Mouse (Mus musculus): ENCODE data around the gene Plcxd2.
A peak's percentile ranks its signal among the peaks of the same experiment; 100 is the strongest.

Gene Plcxd2

DNA sequence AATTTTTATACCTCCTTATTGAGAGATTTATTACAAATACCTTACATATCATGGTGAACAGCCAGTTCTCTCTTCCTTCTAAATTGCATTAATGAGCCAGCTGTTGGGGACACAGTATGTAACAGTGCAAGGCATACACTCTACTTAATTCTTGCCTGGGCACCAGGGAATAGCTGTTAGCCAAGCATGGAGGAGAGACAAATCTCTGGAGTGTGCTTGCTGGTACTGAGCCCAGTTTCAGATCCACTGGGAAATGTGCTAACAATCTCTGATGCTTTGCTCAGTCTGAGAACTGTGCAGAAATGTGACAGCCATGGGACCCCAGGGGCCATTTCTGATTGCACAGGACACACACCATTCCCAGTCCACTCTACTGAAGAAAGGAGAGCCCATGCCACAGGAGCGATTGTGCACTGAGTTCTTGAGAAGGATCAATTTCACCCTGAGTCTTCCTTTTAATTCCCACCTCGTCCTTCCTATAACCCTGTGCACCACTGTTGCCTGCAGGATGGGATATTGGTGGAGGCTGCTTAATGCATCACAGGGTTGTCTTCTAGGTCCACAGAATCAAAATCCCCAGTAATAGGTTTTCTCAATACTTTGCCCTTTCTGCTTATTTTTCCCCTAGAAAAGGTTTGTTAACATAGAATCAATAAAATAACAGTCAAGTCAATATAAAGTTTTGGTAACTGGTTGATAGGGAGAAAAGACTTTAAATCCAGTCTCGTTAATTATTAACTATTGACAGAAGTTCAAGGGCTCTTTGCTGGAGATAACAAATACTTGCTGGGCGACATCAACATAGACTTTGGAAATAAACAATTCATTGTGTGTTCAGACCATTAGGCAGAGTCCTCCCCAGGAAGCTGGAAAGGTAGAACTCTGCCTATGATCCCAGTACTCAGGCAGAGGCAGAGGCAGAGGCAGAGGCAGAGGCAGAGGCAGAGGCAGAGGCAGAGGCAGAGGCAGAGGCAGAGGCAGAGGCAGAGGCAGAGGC lies 25.1 kb downstream of the Plcxd2 start:
- DNase-seq: no peak

GRCm38 (mm10) chr16:45976251-45976650 lies 33.8 kb downstream of the Plcxd2 start:
- no peak for DNase-seq

- peak; percentile 40 for DNase-seq
Observed at GRCm38 (mm10) chr16:45973959-45974686, 35.9 kb downstream of the Plcxd2 start.

DNA sequence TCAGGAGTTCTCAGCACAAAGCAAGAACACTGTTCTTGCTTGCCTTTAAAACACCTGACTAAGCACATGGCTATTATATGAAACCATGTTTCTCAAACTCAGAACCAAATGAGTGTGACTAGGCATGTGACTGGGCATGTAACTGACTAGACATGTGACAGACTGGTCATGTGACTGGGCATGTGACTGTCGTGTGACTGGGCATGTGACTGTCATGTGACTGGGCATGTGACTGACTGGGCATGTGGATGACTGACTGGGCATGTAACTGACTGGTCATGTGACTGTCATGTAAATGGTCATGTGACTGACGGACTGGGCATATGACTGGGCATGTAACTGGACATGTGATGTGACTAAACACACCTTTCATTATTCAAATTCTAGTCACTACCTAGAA lies 39.8 kb downstream of the Plcxd2 start:
- DNase-seq: no peak

DNA sequence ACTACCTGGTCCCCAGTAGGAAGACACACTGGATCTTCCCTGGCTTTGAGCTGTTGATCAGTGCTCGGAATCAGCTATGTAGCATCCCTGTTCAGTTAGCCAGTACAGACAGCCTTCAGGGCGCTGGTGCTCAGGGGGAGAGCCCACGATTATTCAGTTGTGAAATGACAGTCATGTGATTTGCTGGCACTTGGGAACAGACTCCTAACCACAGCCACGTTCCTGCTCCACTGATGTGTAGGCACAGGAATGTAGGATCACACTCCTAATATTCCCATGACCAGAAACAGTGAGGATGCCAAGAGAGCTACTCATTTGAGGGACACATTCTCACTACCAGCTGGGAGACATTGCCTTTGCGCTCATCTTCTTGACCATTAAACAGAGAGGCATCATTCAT lies 41.3 kb downstream of the Plcxd2 start:
- DNase-seq: no peak

DNA sequence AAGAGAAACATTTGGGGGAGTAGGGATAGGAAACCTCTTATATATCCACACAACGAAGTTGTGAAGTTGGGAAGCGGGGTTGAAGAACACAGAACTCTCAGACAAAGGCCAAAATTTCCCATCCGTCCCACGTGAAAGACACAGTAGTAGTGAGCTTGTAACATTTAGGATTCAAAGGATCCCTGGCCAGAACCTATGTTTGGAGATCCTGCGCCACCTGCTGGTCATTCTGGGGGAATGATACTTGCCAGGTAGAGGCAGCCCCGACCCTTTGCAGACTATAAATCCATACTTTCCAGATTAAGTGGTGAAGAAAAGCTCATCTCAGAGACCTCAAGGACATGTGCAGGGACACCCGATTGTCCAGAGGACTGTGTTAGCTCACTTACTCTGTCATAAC lies 42.5 kb downstream of the Plcxd2 start:
- DNase-seq: peak; percentile 57

GRCm38 (mm10) chr16:45966604-45967003 lies 43.4 kb downstream of the Plcxd2 start:
- no peak for DNase-seq

DNA sequence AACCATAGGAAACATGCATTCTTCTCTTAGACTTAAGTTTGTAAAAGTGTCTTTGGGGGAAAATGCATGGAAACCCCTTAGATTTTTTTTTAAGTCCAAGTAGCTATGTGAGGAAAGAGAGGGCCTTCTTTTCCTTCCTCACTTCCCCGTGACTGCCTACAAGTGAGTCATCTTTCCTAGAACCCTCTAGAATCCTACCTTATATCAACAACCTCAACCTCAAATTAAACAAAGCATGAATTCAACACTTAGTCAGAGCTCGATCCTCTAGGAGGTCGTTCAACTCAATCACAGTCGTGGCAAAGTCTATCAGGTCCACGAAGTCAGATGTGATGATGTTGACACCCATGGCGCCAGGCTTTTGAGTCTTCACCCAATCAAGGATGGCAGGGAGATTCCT lies 45.2 kb downstream of the Plcxd2 start:
- no peak for DNase-seq

GRCm38 (mm10) chr16:45963837-45964236 lies 46.2 kb downstream of the Plcxd2 start:
- no peak for DNase-seq

DNA sequence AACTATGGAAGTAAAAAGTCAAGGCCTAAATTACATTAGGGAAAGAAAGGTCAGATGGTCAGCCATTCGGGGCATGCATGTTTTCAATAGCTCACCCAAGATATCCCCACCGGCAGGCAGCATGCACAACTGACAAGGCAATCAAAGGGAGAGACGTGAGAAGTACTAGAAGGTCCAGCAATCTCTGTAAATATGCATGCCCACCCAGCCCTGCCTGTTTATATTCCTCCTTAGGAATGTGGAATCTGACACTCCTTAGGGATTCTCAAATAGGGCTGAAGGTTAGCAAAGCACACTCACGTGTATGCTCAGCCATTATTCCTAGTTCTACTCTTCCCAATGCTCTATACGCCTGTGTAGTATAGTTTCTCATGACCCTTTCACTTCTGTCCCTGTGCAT lies 46.9 kb downstream of the Plcxd2 start:
- DNase-seq: no peak

- DNase-seq: no peak
Observed at GRCm38 (mm10) chr16:45960978-45961377, 49.0 kb downstream of the Plcxd2 start.

GRCm38 (mm10) chr16:45956390-45956950 lies 53.5 kb downstream of the Plcxd2 start:
- no peak for DNase-seq

DNA sequence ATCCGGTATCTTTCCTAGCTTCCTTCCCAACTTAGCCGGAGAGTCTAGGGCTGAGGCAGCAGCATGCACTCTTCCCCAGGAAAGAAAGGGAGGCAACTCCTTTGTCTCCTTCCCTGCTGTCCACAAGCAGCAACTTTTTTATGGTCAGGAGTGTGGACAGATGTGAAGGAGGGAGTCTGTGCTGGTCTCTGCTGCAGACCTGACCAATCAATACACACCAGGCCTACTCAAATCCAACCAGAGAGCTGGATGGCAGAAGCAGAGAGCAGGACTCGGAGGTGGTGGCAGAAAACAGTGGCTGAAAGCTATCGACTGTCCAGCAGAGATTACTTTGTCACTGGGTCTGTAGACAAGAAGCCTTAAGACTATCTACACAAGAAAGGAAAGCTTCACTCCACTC lies 56.6 kb downstream of the Plcxd2 start, which contains the start of gene Phldb2:
Gene Phldb2 (minus strand): TSS at position 205 of the 400 bp plus-strand sequence.
- no peak for DNase-seq

DNA sequence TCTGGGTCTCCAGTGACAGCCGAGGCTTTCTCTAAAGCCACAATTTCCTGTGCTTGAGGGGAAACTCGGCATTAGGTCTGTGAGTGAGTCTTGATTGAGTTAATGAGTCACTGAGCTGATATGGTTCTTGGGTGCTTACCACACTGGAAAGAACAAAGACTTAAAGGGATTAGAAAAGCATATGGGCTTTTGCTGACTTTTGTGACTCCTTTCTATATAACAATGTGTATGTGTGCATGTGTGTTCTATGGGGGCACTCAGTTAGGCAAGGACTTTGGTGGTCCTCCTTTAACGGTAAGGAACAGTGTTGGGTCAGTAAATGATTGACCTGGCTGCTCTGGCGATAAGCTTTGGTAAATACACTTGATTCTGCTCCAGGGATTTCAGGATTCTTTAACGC lies 57.5 kb downstream of the Plcxd2 start:
- no peak for DNase-seq

GRCm38 (mm10) chr16:45952035-45952434 lies 58.0 kb downstream of the Plcxd2 start:
- DNase-seq: no peak

DNA sequence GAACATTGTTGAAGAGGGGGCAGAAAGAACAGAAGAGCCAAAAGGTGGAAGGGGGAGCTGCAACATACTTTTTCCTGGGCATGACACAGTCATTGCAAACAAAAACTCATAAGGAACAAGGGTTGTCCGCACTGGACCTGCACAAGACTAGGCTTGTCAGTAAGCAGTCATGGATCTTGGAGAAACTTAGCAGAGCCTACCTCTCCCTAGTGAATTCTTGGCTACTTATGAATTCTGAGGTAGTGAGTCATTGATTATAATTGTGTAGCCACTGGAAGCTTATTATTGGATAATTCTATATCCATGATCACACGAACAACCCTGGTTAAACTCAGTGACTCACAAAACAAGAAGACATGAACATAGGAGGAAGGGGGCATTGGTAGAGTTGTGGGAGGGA lies 63.7 kb downstream of the Plcxd2 start:
- DNase-seq: no peak

DNA sequence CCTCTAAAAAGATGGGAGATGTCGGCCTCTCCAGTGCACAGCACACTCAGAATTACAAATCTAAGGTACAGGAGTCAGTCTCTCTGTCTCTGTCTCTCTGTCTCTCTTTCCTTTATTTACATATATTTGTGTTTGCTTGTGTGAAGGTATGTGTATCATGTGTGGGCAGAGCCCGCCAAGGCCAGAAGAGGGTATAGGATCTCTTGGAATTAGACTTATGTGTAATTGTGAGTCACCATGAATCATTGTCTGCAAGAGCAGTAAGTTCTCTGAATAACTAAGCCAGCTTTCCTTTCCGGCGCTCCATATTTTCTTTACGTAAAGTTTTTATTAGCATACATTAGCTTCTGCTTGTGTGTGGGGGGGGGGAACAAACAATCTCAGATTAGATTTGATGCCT lies 64.4 kb downstream of the Plcxd2 start:
- no peak for DNase-seq

- no peak for DNase-seq
Observed at GRCm38 (mm10) chr16:45945174-45945631, 64.8 kb downstream of the Plcxd2 start.

DNA sequence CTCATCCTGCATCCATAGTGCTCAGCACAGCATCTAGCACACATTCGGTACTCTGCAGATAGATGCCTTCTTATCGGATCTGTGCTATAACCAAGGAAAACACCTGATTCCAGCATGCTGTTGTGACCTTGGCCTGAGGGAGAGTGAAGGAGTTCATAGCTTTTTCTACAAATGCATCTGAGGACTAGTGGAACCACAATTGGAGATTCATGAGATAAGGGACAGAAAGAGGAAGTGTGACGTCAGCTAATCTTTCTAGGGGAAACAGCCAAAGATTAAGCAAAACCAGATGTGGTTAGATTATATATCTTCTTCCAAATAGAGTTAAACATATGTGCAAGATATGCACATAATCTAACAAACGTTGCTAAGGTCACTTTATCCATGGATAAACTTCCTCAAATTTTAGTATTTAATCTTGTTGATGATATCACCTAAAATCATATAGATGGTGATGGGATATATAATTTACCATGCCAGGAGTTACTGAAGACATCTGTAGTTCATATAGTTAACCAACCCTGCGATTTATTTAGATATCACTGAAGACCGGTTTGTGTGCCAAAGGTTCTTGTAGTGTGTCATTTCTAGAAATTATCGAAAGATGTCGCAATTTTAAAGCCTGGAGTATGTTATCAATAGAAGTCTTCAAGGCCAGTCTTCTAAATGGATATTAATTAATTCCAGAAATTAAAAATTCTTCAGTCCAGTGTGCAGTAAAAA lies 67.7 kb downstream of the Plcxd2 start:
- DNase-seq: no peak

DNA sequence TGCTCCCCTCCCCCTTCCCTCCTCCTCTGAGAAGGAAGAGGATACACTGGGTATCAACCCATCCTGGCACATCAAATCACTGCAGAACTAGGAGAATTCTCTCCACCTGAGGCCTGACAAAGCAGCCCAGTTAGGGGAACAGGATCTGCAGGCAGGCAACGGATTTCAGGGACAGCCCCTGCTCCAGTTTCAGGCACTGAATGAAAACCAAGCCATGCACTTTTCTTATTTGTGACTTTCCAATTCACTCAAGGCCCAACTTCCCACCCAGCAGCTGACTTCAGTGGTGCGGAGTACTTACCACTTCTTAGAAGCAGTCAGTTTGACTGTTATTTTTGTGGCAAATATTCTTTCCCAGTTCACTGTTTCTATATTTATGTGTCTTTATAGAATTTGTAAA lies 69.3 kb downstream of the Plcxd2 start:
- DNase-seq: no peak

DNA sequence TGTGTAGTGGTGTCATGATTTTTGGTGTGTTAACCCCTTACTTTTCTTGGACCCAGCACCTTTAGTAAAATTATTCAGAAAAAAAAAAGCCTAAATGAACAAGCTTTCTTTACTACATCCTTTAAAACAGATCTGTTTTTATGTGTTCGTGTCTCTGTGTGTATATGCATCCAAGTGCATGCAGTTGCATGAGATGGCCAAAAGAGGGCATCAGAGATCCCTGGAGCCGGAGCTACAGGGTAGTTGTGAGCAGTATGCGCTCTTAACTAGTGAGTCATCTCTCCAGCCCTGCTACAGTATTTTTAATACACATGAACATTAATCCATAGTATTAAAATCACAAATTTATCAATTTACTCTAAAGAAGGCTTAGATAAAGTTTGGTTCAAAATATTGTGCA lies 70.6 kb downstream of the Plcxd2 start:
- DNase-seq: no peak

- no peak for DNase-seq
Observed at GRCm38 (mm10) chr16:45937381-45937780, 72.6 kb downstream of the Plcxd2 start.

DNA sequence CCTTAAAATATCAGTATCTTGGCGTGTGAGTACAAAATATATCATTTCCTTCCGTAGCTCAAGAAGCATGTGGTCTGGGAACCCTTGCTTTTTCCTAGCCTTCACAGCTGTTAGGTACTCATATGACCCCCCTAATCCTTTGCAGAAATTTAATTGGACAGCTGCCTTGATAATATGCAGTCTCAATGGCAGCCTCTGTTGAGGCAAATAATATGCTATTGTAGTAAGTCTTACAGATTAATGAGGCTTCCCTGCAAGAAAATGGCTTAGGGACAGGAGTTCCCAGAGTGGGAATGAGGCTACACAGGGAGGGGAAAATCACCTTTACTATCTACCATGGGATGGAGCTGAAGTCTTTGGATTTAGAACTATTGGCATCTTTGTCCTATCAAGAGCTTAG lies 73.5 kb downstream of the Plcxd2 start:
- no peak for DNase-seq
